Mouse (Mus musculus): ENCODE data around the gene Actn4.

- TF ChIP-seq CTCF (IDR thresholded peaks at IDR 0.05 in 2 of 3, conservative IDR thresholded peaks at IDR 0.05 in 1 of 3; ENCODE audit: control insufficient read depth in 1 of 3, insufficient read depth in 1 of 3, low read depth in 2 of 3, low read length in 3 of 3, poor library complexity in 1 of 3, severe bottlenecking in 1 of 3) (no peak), MAZ (IDR thresholded peaks at IDR 0.05; ENCODE audit: low read depth, low read length) (no peak), MXI1 (IDR thresholded peaks at IDR 0.05; ENCODE audit: low read depth, low read length) (no peak), RCOR1 (IDR thresholded peaks at IDR 0.05; ENCODE audit: low read depth, low read length) (no peak), POLR2AphosphoS5 (IDR thresholded peaks at IDR 0.05; ENCODE audit: borderline replicate concordance, low read depth, low read length) (no peak), ELF1 (IDR thresholded peaks at IDR 0.05; ENCODE audit: low read depth, low read length) (no peak), ZMIZ1 (IDR thresholded peaks at IDR 0.05; ENCODE audit: low read depth, low read length) (no peak), GATA1 (IDR thresholded peaks at IDR 0.05; ENCODE audit: low read depth, low read length) (no peak), KAT2A (conservative IDR thresholded peaks at IDR 0.05; ENCODE audit: low read depth, low read length) (no peak), POLR2A (IDR thresholded peaks at IDR 0.05; ENCODE audit: control insufficient read depth in 1 of 2, insufficient read depth in 1 of 2, low read depth in 1 of 2, low read length in 2 of 2, poor library complexity in 1 of 2) (no peak), ETS1 (IDR thresholded peaks at IDR 0.05; ENCODE audit: low read depth, low read length) (0 out of 2 replicates have a peak, but pooled peaks have one; percentile 18), TAL1 (IDR thresholded peaks at IDR 0.05; ENCODE audit: low read length) (no peak)
These were observed 86.0 kb downstream of the Actn4 start for GRCm38 (mm10) chr7:28876099-28876498.

Measured in MEL (cell line).